Mouse (Mus musculus) midbrain, embryonic 11.5 days (tissue): ENCODE measurements around the gene Fancg. TPM values are rescaled to one million over a fixed set of nuclear protein-coding genes. Genes with fewer than 3 reads are reported as not detected.

Source experiments
- ATAC-seq: fragments of 200-750 bp; cut with Nextera tagmentation; 2 replicates; pipeline ENCODE4 v1.8.0; 2017; ENCODE audit warnings: moderate TSS enrichment, moderate library complexity; ENCODE audit not compliant: low FRiP score
- DNase-seq: peaks from one replicate; pipeline ENCODE4 v3.0.0; 2015; ENCODE audit warnings: low spot score; ENCODE audit errors: missing footprints
- H3K27ac ChIP-seq: fragments of 300-500 bp; sonication (generic); 2 replicates; pipeline ENCODE4 v1.5.1; 2014; ENCODE audit warnings: low read depth, low read length
- H3K27me3 ChIP-seq: fragments of 300-500 bp; sonication (generic); 2 replicates; pipeline ENCODE4 v1.6.1; 2014; ENCODE audit warnings: mild to moderate bottlenecking, low read length, moderate library complexity, mixed read lengths; ENCODE audit not compliant: control insufficient read depth, insufficient read depth
- H3K36me3 ChIP-seq: fragments of 300-500 bp; sonication (generic); 2 replicates; pipeline ENCODE4 v1.6.1; 2014; ENCODE audit warnings: mild to moderate bottlenecking, low read length, moderate library complexity, mixed read lengths; ENCODE audit not compliant: control insufficient read depth, insufficient read depth
- H3K4me1 ChIP-seq: fragments of 300-500 bp; sonication (generic); 2 replicates; pipeline ENCODE4 v1.6.1; 2014; ENCODE audit warnings: low read length; ENCODE audit not compliant: control insufficient read depth, insufficient read depth
- H3K4me2 ChIP-seq: fragments of 300-500 bp; sonication (generic); 2 replicates; pipeline ENCODE4 v1.6.1; 2014; ENCODE audit warnings: mild to moderate bottlenecking, moderate library complexity
- H3K4me3 ChIP-seq: fragments of 300-500 bp; sonication (generic); 2 replicates; pipeline ENCODE4 v1.5.1; 2014; ENCODE audit warnings: low read depth, low read length
- H3K9ac ChIP-seq: fragments of 300-500 bp; sonication (generic); 2 replicates; pipeline ENCODE4 v1.6.1; 2014; ENCODE audit warnings: low read length
- H3K9me3 ChIP-seq: fragments of 300-500 bp; sonication (generic); 2 replicates; pipeline ENCODE4 v1.6.1; 2016; ENCODE audit warnings: low read length; ENCODE audit not compliant: control insufficient read depth
- WGBS: fragments of 180-500 bp; shearing (Covaris S2); extraction: QIAGEN DNeasy Blood & Tissue Kit; methylation state at CpG from one replicate; pipeline ENCODE4 v1.1.7; 2014; 5-methylcytosine and 5-hydroxymethylcytosine counted together
- polyA plus RNA-seq: library from polyadenylated mRNA; unstranded; fragments of >200 nt; fragmentation: Nextera tagmentation; extraction: Ambion mirVana; gene quantifications from 2 replicates; pipeline ENCODE4 v1.2.1, GENCODE M21; 2014

The Fancg gene
- polyA plus RNA-seq, 1 experiment from 2014 or later, result 22.0 TPM

GRCm38 (mm10) chr4:42978062-42978461, 32.2 kb downstream of the Fancg start:
- ATAC-seq (no peak), DNase-seq (no peak)
- H3K27me3 ChIP-seq, result no peaks in the 10 kb centered on the region
- WGBS, result 89% methylated on average over 4 of the region's 4 CpGs
- no peak overlapping the region for H3K27ac ChIP-seq
- no peaks in the 10 kb centered on the region for H3K9me3 ChIP-seq
- H3K4me1 ChIP-seq, result no peaks in the 10 kb centered on the region
- no peak overlapping the region for H3K9ac ChIP-seq
- H3K4me2 ChIP-seq, result no peak overlapping the region
- peaks cover 19% of the 10 kb centered on the region for H3K36me3 ChIP-seq
- no peak overlapping the region for H3K4me3 ChIP-seq

- Histone ChIP-seq H3K4me3 (no peak overlapping the region), H3K9me3 (no peaks in the 10 kb centered on the region), H3K4me1 (no peaks in the 10 kb centered on the region), H3K36me3 (peaks cover under 1% of the 10 kb centered on the region; the same call in 1 of the 2 replicates), H3K27me3 (no peaks in the 10 kb centered on the region), H3K27ac (no peak overlapping the region), H3K4me2 (no peak overlapping the region), H3K9ac (no peak overlapping the region)
- ATAC-seq (no peak), DNase-seq (no peak)
- WGBS, result 84% methylated on average over 5 of the region's 5 CpGs
These were observed 36.4 kb downstream of the Fancg start for GRCm38 (mm10) chr4:42973868-42974267.

GRCm38 (mm10) chr4:42972952-42973351, 37.4 kb downstream of the Fancg start:
- 77% methylated on average over 4 of the region's 4 CpGs for WGBS
- no peak overlapping the region for H3K27ac ChIP-seq

GRCm38 (mm10) chr4:42969304-42969703, 41.0 kb downstream of the Fancg start, which contains the start of gene 1700022I11Rik:
Gene 1700022I11Rik, plus strand, starts transcription at chr4:42969604.
- H3K27me3 ChIP-seq, result no peaks in the 10 kb centered on the region
- ATAC-seq, result no peak

More at GRCm38 (mm10) chr4:42972952-42973351, 37.4 kb downstream of the Fancg start:
- H3K9ac ChIP-seq, result no peak overlapping the region
- H3K36me3 ChIP-seq, result no peaks in the 10 kb centered on the region; the same call in 1 of the 2 replicates
- no peak for ATAC-seq
- no peaks in the 10 kb centered on the region for H3K27me3 ChIP-seq
- H3K4me2 ChIP-seq, result no peak overlapping the region
- H3K9me3 ChIP-seq, result no peaks in the 10 kb centered on the region
- no peak overlapping the region for H3K4me3 ChIP-seq
- no peaks in the 10 kb centered on the region for H3K4me1 ChIP-seq
- no peak for DNase-seq

GRCm38 (mm10) chr4:42965039-42965719, 45.1 kb downstream of the Fancg start:
- 12% methylated on average over 12 of the region's 12 CpGs for WGBS
- ATAC-seq, result peak; percentile 42; the same call in 1 of the 2 replicates
- H3K9ac ChIP-seq, result no peak overlapping the region

More at GRCm38 (mm10) chr4:42969304-42969703, 41.0 kb downstream of the Fancg start, which contains the start of gene 1700022I11Rik:
- Histone ChIP-seq H3K27ac (no peak within 1 kb of the TSS), H3K9ac (no peak within 1 kb of the TSS), H3K9me3 (no peaks in the 10 kb centered on the region), H3K4me1 (no peaks in the 10 kb centered on the region), H3K4me3 (no peak within 1 kb of the TSS), H3K36me3 (no peaks in the 10 kb centered on the region), H3K4me2 (no peak within 1 kb of the TSS)
- no peak for DNase-seq
- 89% methylated on average over 4 of the region's 4 CpGs for WGBS

GRCm38 (mm10) chr4:42963480-42963879, 46.8 kb downstream of the Fancg start:
- Histone ChIP-seq H3K36me3 (no peaks in the 10 kb centered on the region), H3K4me2 (no peak overlapping the region), H3K4me3 (no peak overlapping the region), H3K9ac (no peak overlapping the region), H3K27me3 (no peaks in the 10 kb centered on the region), H3K27ac (no peak overlapping the region), H3K9me3 (no peaks in the 10 kb centered on the region), H3K4me1 (no peaks in the 10 kb centered on the region)
- no peak for ATAC-seq
- 89% methylated on average over 2 of the region's 2 CpGs for WGBS
- DNase-seq, result no peak

More at GRCm38 (mm10) chr4:42965039-42965719, 45.1 kb downstream of the Fancg start:
- no peaks in the 10 kb centered on the region for H3K9me3 ChIP-seq
- no peaks in the 10 kb centered on the region for H3K27me3 ChIP-seq
- H3K4me1 ChIP-seq, result no peaks in the 10 kb centered on the region
- H3K36me3 ChIP-seq, result no peaks in the 10 kb centered on the region
- DNase-seq, result peak; percentile 95
- no peak overlapping the region for H3K4me3 ChIP-seq
- no peak overlapping the region for H3K27ac ChIP-seq
- peak overlapping the region; percentile 35 for H3K4me2 ChIP-seq

GRCm38 (mm10) chr4:42961592-42961991, 48.7 kb downstream of the Fancg start:
- ATAC-seq (0 out of 2 replicates have a peak, but pooled peaks have one; percentile 40), DNase-seq (peak; percentile 92)
- Histone ChIP-seq H3K9ac (no peak overlapping the region), H3K27me3 (no peaks in the 10 kb centered on the region), H3K9me3 (no peaks in the 10 kb centered on the region), H3K27ac (no peak overlapping the region), H3K4me3 (no peak overlapping the region), H3K4me2 (no peak overlapping the region), H3K4me1 (no peaks in the 10 kb centered on the region), H3K36me3 (peaks cover 6% of the 10 kb centered on the region; the same call in 1 of the 2 replicates)
- WGBS, result 33% methylated on average over 4 of the region's 4 CpGs

GRCm38 (mm10) chr4:42959382-42959781, 50.9 kb downstream of the Fancg start:
- no peak overlapping the region for H3K9ac ChIP-seq
- DNase-seq (no peak), ATAC-seq (no peak)
- H3K27me3 ChIP-seq, result no peaks in the 10 kb centered on the region
- no peak overlapping the region for H3K4me2 ChIP-seq
- H3K9me3 ChIP-seq, result no peaks in the 10 kb centered on the region
- 83% methylated on average over 4 of the region's 4 CpGs for WGBS
- no peak overlapping the region for H3K27ac ChIP-seq
- peaks cover 3% of the 10 kb centered on the region; the same call in 1 of the 2 replicates for H3K4me1 ChIP-seq
- H3K4me3 ChIP-seq, result no peak overlapping the region
- peaks cover 8% of the 10 kb centered on the region; the same call in 1 of the 2 replicates for H3K36me3 ChIP-seq

- ATAC-seq (no peak), DNase-seq (no peak)
- no peak overlapping the region; the same call in 1 of the 2 replicates for H3K27ac ChIP-seq
- no peak overlapping the region for H3K4me3 ChIP-seq
- no peaks in the 10 kb centered on the region for H3K27me3 ChIP-seq
- H3K36me3 ChIP-seq, result peaks cover 8% of the 10 kb centered on the region; the same call in 1 of the 2 replicates
- H3K4me1 ChIP-seq, result peaks cover 4% of the 10 kb centered on the region
- WGBS, result 80% methylated on average over 8 of the region's 8 CpGs
- H3K4me2 ChIP-seq, result no peak overlapping the region
- no peak overlapping the region for H3K9ac ChIP-seq
- no peaks in the 10 kb centered on the region for H3K9me3 ChIP-seq
These were observed 51.4 kb downstream of the Fancg start for GRCm38 (mm10) chr4:42958942-42959341.
